Mouse (Mus musculus): ENCODE results near the gene Dennd1c. TPM values are rescaled to one million over a fixed set of nuclear protein-coding genes. Genes with fewer than 3 reads are reported as not detected.
A peak's percentile ranks its signal among the peaks of the same experiment; 100 is the strongest.

The Dennd1c gene
- polyA plus RNA-seq, 1 experiment from 2014 or later = 4.6 TPM

DNA sequence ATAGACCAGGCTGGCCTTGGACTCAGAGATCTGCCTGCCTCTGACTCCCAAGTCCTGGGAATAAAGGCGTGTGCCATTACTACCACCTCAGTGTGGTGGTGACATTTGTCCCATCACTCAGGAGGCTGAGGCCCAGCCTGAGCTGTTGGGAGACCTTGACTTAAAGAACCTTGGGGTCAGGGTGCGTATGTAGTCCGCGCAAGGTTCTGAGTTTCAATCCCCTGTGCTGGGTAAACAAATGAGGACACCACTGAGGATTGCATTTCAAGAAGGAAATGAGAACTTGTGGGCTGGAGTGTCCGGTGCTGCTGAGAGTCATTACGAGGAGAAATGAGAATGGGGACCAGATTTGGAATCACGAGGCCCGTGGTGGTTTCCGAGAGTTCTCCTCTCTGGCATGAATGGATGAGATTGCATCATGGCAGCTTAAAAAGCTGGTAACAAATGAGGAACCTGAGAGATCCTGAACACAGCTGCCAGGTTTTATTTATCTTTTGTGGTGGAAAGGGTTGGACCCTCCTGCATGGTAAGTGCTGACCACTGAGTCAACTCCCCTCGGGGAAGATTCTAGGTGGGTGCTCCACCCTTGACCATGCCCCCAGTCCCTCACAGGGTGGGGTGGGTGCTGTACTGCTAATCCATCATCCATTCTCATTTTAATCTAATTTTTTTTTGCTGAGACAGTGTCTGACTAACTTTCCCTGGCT is 34.6 kb upstream of the Dennd1c start:
- 92% methylated on average over 10 of the region's 10 CpGs for WGBS
- Histone ChIP-seq H3K9me3 (ENCODE audit: control insufficient read depth, low read length) (no peaks in the 10 kb centered on the region), H3K4me1 (replicated peaks; ENCODE audit: control insufficient read depth, insufficient read depth, low read length) (no peaks in the 10 kb centered on the region), H3K27ac (ENCODE audit: low read depth, low read length) (no peak overlapping the region), H3K4me2 (ENCODE audit: low read depth, low read length, severe bottlenecking) (no peak overlapping the region), H3K36me3 (ENCODE audit: control insufficient read depth, insufficient read depth, low read length) (no peaks in the 10 kb centered on the region), H3K27me3 (ENCODE audit: control insufficient read depth, insufficient read depth, low read length) (no peaks in the 10 kb centered on the region), H3K9ac (ENCODE audit: low read length) (no peak overlapping the region), H3K4me3 (ENCODE audit: low read depth, low read length) (no peak overlapping the region)
- ATAC-seq (replicated peaks; ENCODE audit: low FRiP score) (no peak), DNase-seq (ENCODE audit: low spot score) (no peak)

DNA sequence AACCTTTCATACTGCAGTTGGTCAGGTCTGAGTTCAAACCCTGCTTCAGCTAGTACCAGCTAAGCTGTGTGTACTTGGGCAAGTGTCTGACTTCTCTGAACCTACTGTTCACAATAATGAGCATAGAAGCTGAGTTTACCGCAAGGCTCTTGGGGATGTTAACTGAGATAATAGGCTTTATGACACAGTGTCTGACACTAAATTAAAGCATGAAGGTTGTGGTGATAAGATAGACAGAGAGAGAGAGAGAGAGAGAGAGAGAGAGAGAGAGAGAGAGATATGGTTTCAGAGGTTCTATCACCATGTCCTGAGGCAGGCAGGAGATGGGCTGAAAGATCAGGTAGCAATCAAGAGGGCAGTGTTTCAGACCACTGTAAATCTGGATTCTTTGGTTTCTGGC is 31.7 kb upstream of the Dennd1c start:
- ATAC-seq (replicated peaks; ENCODE audit: low FRiP score) (no peak), DNase-seq (ENCODE audit: low spot score) (no peak)
- WGBS = 85% methylated on average over 1 of the region's 1 CpGs
- no peak overlapping the region for H3K27ac ChIP-seq (ENCODE audit: low read depth, low read length)
- no peaks in the 10 kb centered on the region for H3K27me3 ChIP-seq (ENCODE audit: control insufficient read depth, insufficient read depth, low read length)
- no peak overlapping the region for H3K4me2 ChIP-seq (ENCODE audit: low read depth, low read length, severe bottlenecking)
- H3K4me1 ChIP-seq (replicated peaks; ENCODE audit: control insufficient read depth, insufficient read depth, low read length) = peaks cover 8% of the 10 kb centered on the region; the same call in 1 of the 2 replicates
- no peak overlapping the region for H3K9ac ChIP-seq (ENCODE audit: low read length)
- H3K9me3 ChIP-seq (ENCODE audit: control insufficient read depth, low read length) = no peaks in the 10 kb centered on the region
- no peaks in the 10 kb centered on the region for H3K36me3 ChIP-seq (ENCODE audit: control insufficient read depth, insufficient read depth, low read length)
- no peak overlapping the region for H3K4me3 ChIP-seq (ENCODE audit: low read depth, low read length)

DNA sequence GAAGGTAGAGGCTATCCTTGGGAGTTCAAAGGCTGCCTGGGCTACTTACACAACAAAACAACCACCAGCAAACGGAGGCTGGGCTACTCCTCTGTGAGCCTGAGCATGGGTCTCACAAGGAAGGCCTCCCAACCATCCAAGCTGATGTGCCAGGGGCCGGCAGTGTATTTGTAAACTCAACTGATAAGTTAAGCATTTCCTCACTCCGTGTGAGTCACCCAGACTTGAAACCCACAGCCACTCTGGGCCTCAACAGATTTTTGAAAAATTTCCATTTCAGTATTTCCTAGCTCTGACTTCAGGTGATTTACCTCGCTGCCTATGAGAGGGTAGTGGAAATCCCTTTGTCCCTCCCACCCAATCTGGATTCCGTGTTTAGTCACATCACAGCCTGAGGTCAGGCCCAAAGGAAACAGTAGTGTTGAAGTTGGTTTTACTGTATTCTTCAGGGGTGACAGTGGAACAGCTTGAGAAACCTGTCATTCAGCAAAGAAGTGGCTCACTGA is 30.4 kb upstream of the Dennd1c start:
- WGBS = 66% methylated on average over 5 of the region's 5 CpGs
- Histone ChIP-seq H3K9me3 (ENCODE audit: control insufficient read depth, low read length) (no peaks in the 10 kb centered on the region), H3K9ac (ENCODE audit: low read length) (no peak overlapping the region), H3K27ac (ENCODE audit: low read depth, low read length) (no peak overlapping the region), H3K4me3 (ENCODE audit: low read depth, low read length) (no peak overlapping the region), H3K36me3 (ENCODE audit: control insufficient read depth, insufficient read depth, low read length) (no peaks in the 10 kb centered on the region), H3K4me2 (ENCODE audit: low read depth, low read length, severe bottlenecking) (no peak overlapping the region), H3K27me3 (ENCODE audit: control insufficient read depth, insufficient read depth, low read length) (no peaks in the 10 kb centered on the region), H3K4me1 (replicated peaks; ENCODE audit: control insufficient read depth, insufficient read depth, low read length) (peaks cover 8% of the 10 kb centered on the region)
- no peak for DNase-seq (ENCODE audit: low spot score)
- ATAC-seq (replicated peaks; ENCODE audit: low FRiP score) = no peak

DNA sequence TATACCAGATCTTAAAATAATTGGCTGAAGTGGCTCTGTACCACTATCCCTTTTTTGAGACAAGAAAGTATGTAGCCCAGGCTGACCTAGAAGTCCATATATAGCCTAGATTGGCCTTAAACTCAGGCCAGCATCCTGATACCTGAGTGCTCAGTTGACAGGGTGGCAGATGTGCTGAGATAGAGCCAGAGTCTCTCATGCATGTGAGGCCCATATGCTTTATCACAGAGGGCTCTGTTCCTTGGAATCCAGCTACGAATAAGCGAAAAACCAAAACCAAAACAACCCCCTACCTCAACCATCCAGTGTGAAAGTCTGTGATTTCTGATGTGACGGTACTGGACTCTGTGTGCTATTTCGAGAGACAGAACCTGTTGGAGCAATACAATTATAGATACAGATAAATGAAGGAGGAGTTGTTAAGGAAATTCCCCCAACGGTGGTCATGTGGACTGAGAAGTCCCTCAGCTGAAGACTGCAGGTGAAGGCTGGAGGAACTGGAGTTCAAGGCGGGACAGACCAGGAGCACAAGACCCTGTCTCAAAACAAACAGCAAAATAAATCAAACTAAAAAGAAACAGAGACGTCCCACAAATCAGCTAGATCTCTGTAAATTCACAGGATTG is 29.8 kb upstream of the Dennd1c start:
- H3K4me1 ChIP-seq (replicated peaks; ENCODE audit: control insufficient read depth, insufficient read depth, low read length) = peaks cover 8% of the 10 kb centered on the region
- H3K9me3 ChIP-seq (ENCODE audit: control insufficient read depth, low read length) = no peaks in the 10 kb centered on the region
- ATAC-seq (replicated peaks; ENCODE audit: low FRiP score) (no peak), DNase-seq (ENCODE audit: low spot score) (no peak)
- H3K27ac ChIP-seq (ENCODE audit: low read depth, low read length) = no peak overlapping the region
- no peaks in the 10 kb centered on the region for H3K36me3 ChIP-seq (ENCODE audit: control insufficient read depth, insufficient read depth, low read length)
- WGBS = 90% methylated on average over 7 of the region's 7 CpGs
- no peaks in the 10 kb centered on the region for H3K27me3 ChIP-seq (ENCODE audit: control insufficient read depth, insufficient read depth, low read length)
- H3K4me2 ChIP-seq (ENCODE audit: low read depth, low read length, severe bottlenecking) = no peak overlapping the region
- H3K4me3 ChIP-seq (ENCODE audit: low read depth, low read length) = no peak overlapping the region
- H3K9ac ChIP-seq (ENCODE audit: low read length) = no peak overlapping the region

DNA sequence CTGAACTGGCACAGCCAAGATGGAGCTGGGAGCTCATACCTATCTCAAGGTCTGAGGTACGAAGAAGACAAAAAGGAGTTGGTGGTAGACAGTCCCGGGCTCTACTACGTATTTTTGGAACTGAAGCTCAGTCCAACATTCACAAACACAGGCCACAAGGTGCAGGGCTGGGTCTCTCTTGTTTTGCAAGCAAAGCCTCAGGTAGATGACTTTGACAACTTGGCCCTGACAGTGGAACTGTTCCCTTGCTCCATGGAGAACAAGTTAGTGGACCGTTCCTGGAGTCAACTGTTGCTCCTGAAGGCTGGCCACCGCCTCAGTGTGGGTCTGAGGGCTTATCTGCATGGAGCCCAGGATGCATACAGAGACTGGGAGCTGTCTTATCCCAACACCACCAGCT is 28.8 kb upstream of the Dennd1c start:
- H3K36me3 ChIP-seq (ENCODE audit: control insufficient read depth, insufficient read depth, low read length) = no peaks in the 10 kb centered on the region
- H3K27ac ChIP-seq (ENCODE audit: low read depth, low read length) = no peak overlapping the region
- H3K4me1 ChIP-seq (replicated peaks; ENCODE audit: control insufficient read depth, insufficient read depth, low read length) = peaks cover 8% of the 10 kb centered on the region
- no peak overlapping the region for H3K4me3 ChIP-seq (ENCODE audit: low read depth, low read length)
- H3K4me2 ChIP-seq (ENCODE audit: low read depth, low read length, severe bottlenecking) = no peak overlapping the region; the same call in 1 of the 2 replicates
- no peaks in the 10 kb centered on the region for H3K9me3 ChIP-seq (ENCODE audit: control insufficient read depth, low read length)
- DNase-seq (ENCODE audit: low spot score) (no peak), ATAC-seq (replicated peaks; ENCODE audit: low FRiP score) (no peak)
- no peak overlapping the region for H3K9ac ChIP-seq (ENCODE audit: low read length)
- no peaks in the 10 kb centered on the region for H3K27me3 ChIP-seq (ENCODE audit: control insufficient read depth, insufficient read depth, low read length)
- 90% methylated on average over 5 of the region's 5 CpGs for WGBS

DNA sequence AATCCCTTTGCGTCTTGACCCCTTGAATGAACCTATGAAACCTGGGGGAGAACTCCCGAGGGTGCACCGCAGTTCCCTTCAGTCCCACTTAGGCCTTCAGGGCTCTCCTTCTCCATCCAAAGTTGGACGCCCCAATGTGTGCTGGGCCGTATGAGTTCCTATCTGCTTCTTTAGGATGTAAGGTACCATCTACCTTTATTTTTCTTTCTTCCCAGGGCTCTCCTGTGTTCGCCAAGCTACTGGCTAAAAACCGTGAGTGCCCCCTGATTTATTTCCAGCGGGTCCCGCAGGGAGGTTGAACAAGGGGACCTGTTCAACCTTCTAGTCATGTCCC is 27.7 kb upstream of the Dennd1c start:
- peak overlapping the region; percentile 76 for H3K4me2 ChIP-seq (ENCODE audit: low read depth, low read length, severe bottlenecking)
- 4% methylated on average over 9 of the region's 9 CpGs for WGBS
- no peak for ATAC-seq (replicated peaks; ENCODE audit: low FRiP score)
- peak overlapping the region; percentile 54 for H3K4me3 ChIP-seq (ENCODE audit: low read depth, low read length)
- no peak overlapping the region for H3K27ac ChIP-seq (ENCODE audit: low read depth, low read length)
- H3K9ac ChIP-seq (ENCODE audit: low read length) = peak overlapping the region; percentile 75
- H3K27me3 ChIP-seq (ENCODE audit: control insufficient read depth, insufficient read depth, low read length) = no peaks in the 10 kb centered on the region
- no peak for DNase-seq (ENCODE audit: low spot score)
- H3K4me1 ChIP-seq (replicated peaks; ENCODE audit: control insufficient read depth, insufficient read depth, low read length) = peaks cover 8% of the 10 kb centered on the region
- H3K36me3 ChIP-seq (ENCODE audit: control insufficient read depth, insufficient read depth, low read length) = no peaks in the 10 kb centered on the region
- H3K9me3 ChIP-seq (ENCODE audit: control insufficient read depth, low read length) = no peaks in the 10 kb centered on the region

DNA sequence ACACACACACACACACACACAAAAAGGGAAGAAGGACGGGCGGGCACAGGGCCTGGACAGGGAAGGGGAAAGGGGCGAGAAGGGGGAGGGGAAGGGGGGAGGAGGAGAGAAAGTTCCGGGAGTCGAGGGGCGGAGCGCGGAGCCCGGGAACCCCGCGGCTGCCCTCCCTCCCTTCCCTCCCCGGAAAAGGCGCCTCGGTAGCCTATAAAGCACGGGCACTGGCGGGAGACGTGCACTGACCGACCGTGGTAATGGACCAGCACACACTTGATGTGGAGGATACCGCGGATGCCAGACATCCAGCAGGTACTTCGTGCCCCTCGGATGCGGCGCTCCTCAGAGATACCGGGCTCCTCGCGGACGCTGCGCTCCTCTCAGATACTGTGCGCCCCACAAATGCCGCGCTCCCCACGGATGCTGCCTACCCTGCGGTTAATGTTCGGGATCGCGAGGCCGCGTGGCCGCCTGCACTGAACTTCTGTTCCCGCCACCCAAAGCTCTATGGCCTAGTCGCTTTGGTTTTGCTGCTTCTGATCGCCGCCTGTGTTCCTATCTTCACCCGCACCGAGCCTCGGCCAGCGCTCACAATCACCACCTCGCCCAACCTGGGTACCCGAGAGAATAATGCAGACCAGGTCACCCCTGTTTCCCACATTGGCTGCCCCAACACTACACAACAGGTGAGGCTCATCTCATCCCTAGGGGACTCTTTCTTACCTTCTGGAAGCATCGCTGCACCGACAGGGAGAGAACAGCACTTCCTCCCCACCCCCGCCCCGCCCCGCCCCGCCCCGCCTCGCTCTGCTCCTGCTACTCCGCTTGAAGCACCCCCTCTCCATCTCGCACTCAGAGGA is 27.1 kb upstream of the Dennd1c start, which contains the start of gene Tnfsf9:
Tnfsf9 (plus strand) TSS at position 145 of the 854 bp plus-strand sequence.
- WGBS = under 1% methylated on average over 58 of the region's 61 CpGs
- DNase-seq (ENCODE audit: low spot score) (peak; percentile 88), ATAC-seq (replicated peaks; ENCODE audit: low FRiP score) (peak; percentile 83)
- no peaks in the 10 kb centered on the region for H3K27me3 ChIP-seq (ENCODE audit: control insufficient read depth, insufficient read depth, low read length)
- H3K4me3 ChIP-seq (ENCODE audit: low read depth, low read length) = peak within 1 kb of the TSS; percentile 54
- H3K9ac ChIP-seq (ENCODE audit: low read length) = peak within 1 kb of the TSS; percentile 75
- H3K36me3 ChIP-seq (ENCODE audit: control insufficient read depth, insufficient read depth, low read length) = no peaks in the 10 kb centered on the region
- H3K4me2 ChIP-seq (ENCODE audit: low read depth, low read length, severe bottlenecking) = peak within 1 kb of the TSS; percentile 76
- H3K4me1 ChIP-seq (replicated peaks; ENCODE audit: control insufficient read depth, insufficient read depth, low read length) = peaks cover 8% of the 10 kb centered on the region
- H3K9me3 ChIP-seq (ENCODE audit: control insufficient read depth, low read length) = no peaks in the 10 kb centered on the region
- H3K27ac ChIP-seq (ENCODE audit: low read depth, low read length) = no peak within 1 kb of the TSS

DNA sequence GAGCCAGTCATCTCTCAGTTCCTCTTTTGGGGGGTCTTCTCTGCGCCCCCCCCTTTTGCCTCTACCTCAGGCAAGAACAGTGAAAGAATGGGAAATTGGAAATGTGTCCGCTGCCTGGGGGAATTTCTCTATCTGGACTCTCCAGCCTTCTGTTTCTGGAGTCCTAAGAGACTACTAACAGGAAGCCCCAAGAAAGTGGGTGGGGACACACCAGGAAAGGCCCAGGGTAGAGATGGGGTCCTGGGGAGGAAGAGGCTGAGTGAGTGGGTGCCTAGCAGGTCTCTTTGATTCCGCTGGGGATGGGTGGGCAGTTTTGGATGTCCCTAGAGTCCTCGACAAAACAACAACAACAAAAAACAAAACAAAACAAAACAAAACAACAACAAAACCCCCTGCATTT is 26.2 kb upstream of the Dennd1c start:
- H3K27ac ChIP-seq (ENCODE audit: low read depth, low read length) = no peak overlapping the region
- ATAC-seq (replicated peaks; ENCODE audit: low FRiP score) (0 out of 2 replicates have a peak, but pooled peaks have one; percentile 4), DNase-seq (ENCODE audit: low spot score) (no peak)
- peaks cover 8% of the 10 kb centered on the region for H3K4me1 ChIP-seq (replicated peaks; ENCODE audit: control insufficient read depth, insufficient read depth, low read length)
- peak overlapping the region; percentile 75 for H3K9ac ChIP-seq (ENCODE audit: low read length)
- no peaks in the 10 kb centered on the region for H3K9me3 ChIP-seq (ENCODE audit: control insufficient read depth, low read length)
- 46% methylated on average over 4 of the region's 4 CpGs for WGBS
- no peaks in the 10 kb centered on the region for H3K36me3 ChIP-seq (ENCODE audit: control insufficient read depth, insufficient read depth, low read length)
- H3K27me3 ChIP-seq (ENCODE audit: control insufficient read depth, insufficient read depth, low read length) = no peaks in the 10 kb centered on the region
- no peak overlapping the region; the same call in 1 of the 2 replicates for H3K4me3 ChIP-seq (ENCODE audit: low read depth, low read length)
- peak overlapping the region; percentile 76 for H3K4me2 ChIP-seq (ENCODE audit: low read depth, low read length, severe bottlenecking)
